Mouse (Mus musculus) activated CD4-positive, CD25-positive, alpha-beta regulatory T cell, adult 4 months (primary cell): ENCODE results near the gene Gm9945. TPM values are rescaled to one million over a fixed set of nuclear protein-coding genes. Genes with fewer than 3 reads are reported as not detected.

Experiments
- ATAC-seq: one replicate; pipeline ENCODE4 v1.8.0; 2017
- polyA plus RNA-seq, 2 experiments: library from polyadenylated mRNA; unstranded; fragments of 100-300 nt; shearing (Covaris generic); gene quantifications; one replicate each; pipeline ENCODE4 v1.2.1; 2017

The Gm9945 gene
- polyA plus RNA-seq, 2 experiments from 2014 or later, result not detected

- no peak for ATAC-seq
Observed at GRCm38 (mm10) chr11:53463551-53464424, 16.2 kb upstream of the Gm9945 start.

- no peak for ATAC-seq
Observed at GRCm38 (mm10) chr11:53466231-53466971, 13.6 kb upstream of the Gm9945 start.

GRCm38 (mm10) chr11:53469294-53469967, 10.5 kb upstream of the Gm9945 start:
- ATAC-seq, result no peak

GRCm38 (mm10) chr11:53469968-53470695, 9.8 kb upstream of the Gm9945 start, which contains the start of gene Gm9837:
TSS of gene Gm9837 (minus strand) at chr11:53470479.
- peak; percentile 71 for ATAC-seq

GRCm38 (mm10) chr11:53472709-53473108, 7.3 kb upstream of the Gm9945 start:
- no peak for ATAC-seq

- no peak for ATAC-seq
Observed at GRCm38 (mm10) chr11:53475620-53476019, 4.3 kb upstream of the Gm9945 start.

GRCm38 (mm10) chr11:53477833-53478232, 2.1 kb upstream of the Gm9945 start:
- no peak for ATAC-seq

GRCm38 (mm10) chr11:53478383-53479170, 1.4 kb upstream of the Gm9945 start:
- no peak for ATAC-seq

GRCm38 (mm10) chr11:53479171-53479782, 689 bp upstream of the Gm9945 start:
- no peak for ATAC-seq

- ATAC-seq, result no peak
Observed at GRCm38 (mm10) chr11:53481088-53481730, 1.2 kb downstream of the Gm9945 start.

GRCm38 (mm10) chr11:53483159-53483891, 3.4 kb downstream of the Gm9945 start:
- no peak for ATAC-seq

- no peak for ATAC-seq
Observed at GRCm38 (mm10) chr11:53485719-53486118, 5.8 kb downstream of the Gm9945 start.

GRCm38 (mm10) chr11:53486351-53486750, 6.4 kb downstream of the Gm9945 start:
- no peak for ATAC-seq

GRCm38 (mm10) chr11:53486822-53487594, 7.0 kb downstream of the Gm9945 start:
- ATAC-seq, result no peak

- ATAC-seq, result no peak
Observed at GRCm38 (mm10) chr11:53489007-53489406, 9.0 kb downstream of the Gm9945 start.

GRCm38 (mm10) chr11:53489421-53489820, 9.5 kb downstream of the Gm9945 start:
- no peak for ATAC-seq

GRCm38 (mm10) chr11:53491954-53492401, 12.0 kb downstream of the Gm9945 start:
- no peak for ATAC-seq

- ATAC-seq, result no peak
Observed at GRCm38 (mm10) chr11:53493243-53493955, 13.4 kb downstream of the Gm9945 start.
